Mouse (Mus musculus) limb, embryonic 11.5 days (tissue): ENCODE measurements at regions not wholly inside any gene's neighbourhood (a gene's known extent, or its start where the extent isn't known, plus 50 kb on each side); places are given as distances from the start of the nearest gene placed in this dataset.

Source experiments
- ATAC-seq: fragments of 200-750 bp; cut with Nextera tagmentation; 2 replicates; pipeline ENCODE4 v1.8.0; 2017; ENCODE audit warnings: low read depth; ENCODE audit not compliant: insufficient number of reproducible peaks, low FRiP score, low TSS enrichment
- DNase-seq: peaks from one replicate; pipeline ENCODE4 v3.0.0-alpha.2; 2015; ENCODE audit warnings: low spot score
- H3K27ac ChIP-seq: fragments of 300-500 bp; sonication (generic); replicated peaks from 2 replicates; pipeline ENCODE4 v1.5.1; 2014; ENCODE audit warnings: low read depth, mild to moderate bottlenecking, low read length
- H3K27me3 ChIP-seq: fragments of 300-500 bp; sonication (generic); 2 replicates; pipeline ENCODE4 v1.6.1; 2014; ENCODE audit warnings: mild to moderate bottlenecking, low read length, mixed read lengths; ENCODE audit not compliant: control insufficient read depth, insufficient read depth
- H3K36me3 ChIP-seq: fragments of 300-500 bp; sonication (generic); 2 replicates; pipeline ENCODE4 v1.6.1; 2014; ENCODE audit warnings: mild to moderate bottlenecking, low read length, moderate library complexity, mixed read lengths; ENCODE audit not compliant: control insufficient read depth, insufficient read depth
- H3K4me1 ChIP-seq: fragments of 300-500 bp; sonication (generic); 2 replicates; pipeline ENCODE4 v1.6.1; 2014; ENCODE audit warnings: low read length, mixed read lengths; ENCODE audit not compliant: control insufficient read depth, insufficient read depth
- H3K4me2 ChIP-seq: fragments of 300-500 bp; sonication (generic); 2 replicates; pipeline ENCODE4 v1.6.1; 2014; ENCODE audit warnings: low read depth, mild to moderate bottlenecking, moderate library complexity; ENCODE audit not compliant: severe bottlenecking
- H3K4me3 ChIP-seq: fragments of 300-500 bp; sonication (generic); 2 replicates; pipeline ENCODE4 v1.5.1; 2014; ENCODE audit warnings: low read depth, low read length
- H3K9ac ChIP-seq: fragments of 300-500 bp; sonication (generic); 2 replicates; pipeline ENCODE4 v1.6.1; 2014; ENCODE audit warnings: mild to moderate bottlenecking, low read length
- H3K9me3 ChIP-seq: fragments of 300-500 bp; sonication (generic); 2 replicates; pipeline ENCODE4 v1.6.1; 2016; ENCODE audit warnings: low read length; ENCODE audit not compliant: control insufficient read depth
- WGBS: fragments of 180-500 bp; shearing (Covaris S2); extraction: QIAGEN DNeasy Blood & Tissue Kit; methylation state at CpG from one replicate; pipeline ENCODE4 v1.1.7; 2014; 5-methylcytosine and 5-hydroxymethylcytosine counted together

DNA sequence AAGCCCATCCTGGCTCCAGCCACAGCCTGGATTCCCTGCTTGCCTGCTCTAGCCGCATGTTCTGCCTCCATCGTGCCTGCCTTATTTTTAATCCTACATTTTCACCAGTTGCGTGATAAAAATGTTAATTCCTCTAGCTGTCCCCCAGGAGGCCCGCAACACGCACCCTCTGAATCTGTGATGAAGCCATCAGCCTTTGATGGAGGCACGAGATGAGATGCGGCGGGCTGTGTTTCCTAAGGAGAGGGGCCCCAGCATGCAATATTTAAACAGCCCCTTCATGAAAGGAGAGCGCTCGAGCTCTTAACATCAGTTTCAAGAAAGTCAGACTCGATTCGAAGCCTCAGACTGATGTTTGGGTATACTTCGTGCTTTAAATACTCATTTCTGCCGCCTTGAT, 76.3 kb downstream of the Nptx2 start:
- Histone ChIP-seq H3K36me3 (no peaks in the 10 kb centered on the region), H3K27ac (no peak overlapping the region), H3K27me3 (no peaks in the 10 kb centered on the region), H3K9me3 (no peaks in the 10 kb centered on the region), H3K9ac (no peak overlapping the region), H3K4me3 (no peak overlapping the region), H3K4me2 (no peak overlapping the region), H3K4me1 (no peaks in the 10 kb centered on the region)
- ATAC-seq, result no peak
- no peak for DNase-seq
- WGBS, result 90% methylated on average over 14 of the region's 14 CpGs

DNA sequence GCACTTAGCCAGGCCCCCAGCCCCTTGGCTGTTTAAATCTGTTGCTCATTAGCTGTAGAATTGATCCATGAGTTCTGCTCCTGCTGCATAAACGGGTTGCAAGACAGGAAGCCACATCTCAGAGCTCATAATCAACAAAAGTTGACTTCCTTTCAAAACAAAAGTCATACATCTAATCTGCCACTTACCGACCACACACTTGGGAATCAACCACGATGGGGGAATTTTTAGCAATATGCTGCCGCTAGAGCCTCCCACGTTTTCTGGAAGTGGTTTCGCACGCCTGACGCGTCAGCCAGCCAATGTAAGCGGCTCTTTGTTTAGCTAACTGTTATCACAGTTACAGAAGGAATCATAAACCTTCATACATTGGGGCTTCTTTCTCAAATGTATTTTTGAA, 77.7 kb downstream of the Nptx2 start:
- no peak for ATAC-seq
- no peak overlapping the region for H3K27ac ChIP-seq
- 66% methylated on average over 10 of the region's 10 CpGs for WGBS

DNA sequence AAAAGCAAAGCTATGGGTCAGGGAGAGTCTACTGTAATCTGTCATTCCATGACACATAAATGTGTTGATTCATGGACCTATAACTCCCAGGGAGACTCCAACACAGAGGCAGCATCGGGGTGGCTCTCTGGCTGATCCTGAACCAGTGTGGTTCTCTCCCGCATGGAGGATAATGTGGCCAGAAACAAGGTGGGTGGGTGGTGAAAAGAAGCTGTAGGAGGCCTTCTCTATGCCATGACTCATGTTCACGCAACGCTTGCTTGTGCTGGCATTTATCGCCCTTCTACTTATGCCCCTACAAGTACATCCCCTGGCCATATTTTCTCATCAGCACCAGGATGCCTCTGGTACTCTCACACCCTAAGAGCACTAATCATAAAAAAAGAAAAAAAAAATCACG, 86.6 kb downstream of the Nptx2 start:
- no peaks in the 10 kb centered on the region for H3K9me3 ChIP-seq
- H3K27ac ChIP-seq, result no peak overlapping the region
- no peaks in the 10 kb centered on the region for H3K27me3 ChIP-seq
- H3K4me1 ChIP-seq, result no peaks in the 10 kb centered on the region
- H3K4me2 ChIP-seq, result no peak overlapping the region
- WGBS, result 83% methylated on average over 6 of the region's 6 CpGs
- no peak overlapping the region for H3K4me3 ChIP-seq
- ATAC-seq (no peak), DNase-seq (no peak)
- no peaks in the 10 kb centered on the region for H3K36me3 ChIP-seq
- no peak overlapping the region for H3K9ac ChIP-seq

More for the DNA sequence above, 77.7 kb downstream of the Nptx2 start:
- Histone ChIP-seq H3K4me1 (no peaks in the 10 kb centered on the region), H3K36me3 (no peaks in the 10 kb centered on the region), H3K4me2 (no peak overlapping the region), H3K4me3 (no peak overlapping the region), H3K9ac (no peak overlapping the region), H3K9me3 (no peaks in the 10 kb centered on the region), H3K27me3 (no peaks in the 10 kb centered on the region)
- no peak for DNase-seq

DNA sequence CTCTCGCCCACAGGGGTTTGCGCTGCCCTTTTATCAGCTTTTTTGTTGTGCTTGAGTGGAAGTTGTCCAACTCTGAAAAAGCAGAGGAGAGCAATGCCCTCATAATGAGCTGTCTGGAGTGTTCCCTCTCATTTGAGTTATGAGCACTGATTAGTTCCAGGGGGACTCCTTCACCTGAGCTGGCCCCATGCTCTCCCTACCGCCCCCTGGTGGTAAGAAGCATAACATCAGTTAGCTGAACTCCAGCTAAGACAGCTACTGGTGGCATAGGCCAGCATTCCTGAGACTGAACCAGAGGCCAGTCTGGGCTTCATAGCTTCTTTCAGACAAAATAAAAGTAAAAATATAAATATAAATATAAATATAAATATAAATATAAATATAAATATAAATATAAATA, 92.9 kb downstream of the Nptx2 start:
- no peak for ATAC-seq
- peak; percentile 49 for DNase-seq
- H3K9ac ChIP-seq, result no peak overlapping the region
- 0 out of 2 replicates have a peak, but pooled peaks cover 3% of the 10 kb centered on the region for H3K4me1 ChIP-seq
- 53% methylated on average over 3 of the region's 3 CpGs for WGBS
- H3K4me2 ChIP-seq, result no peak overlapping the region
- no peaks in the 10 kb centered on the region for H3K9me3 ChIP-seq
- H3K27ac ChIP-seq, result no peak overlapping the region
- no peaks in the 10 kb centered on the region for H3K27me3 ChIP-seq
- H3K36me3 ChIP-seq, result no peaks in the 10 kb centered on the region
- no peak overlapping the region for H3K4me3 ChIP-seq

DNA sequence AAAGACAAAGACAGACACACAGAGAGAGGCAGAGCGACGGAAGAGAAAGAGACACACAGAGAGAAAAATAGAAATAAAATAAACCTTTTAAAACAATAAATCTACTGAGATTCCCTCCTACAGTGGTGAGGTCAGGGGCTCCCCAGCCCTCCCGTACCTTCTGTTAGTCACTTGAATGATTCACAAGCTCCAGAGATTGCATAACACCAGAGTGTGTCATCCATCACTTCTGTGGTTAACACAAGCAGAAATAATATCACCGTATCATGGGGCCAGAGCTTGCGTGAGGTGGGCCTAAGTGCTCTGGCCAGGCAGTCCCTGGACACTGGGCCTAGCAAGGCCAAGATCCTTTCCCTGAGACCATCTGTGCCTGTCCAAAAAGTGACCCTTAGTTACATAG, 93.9 kb downstream of the Nptx2 start:
- no peaks in the 10 kb centered on the region for H3K36me3 ChIP-seq
- 0 out of 2 replicates have a peak, but pooled peaks cover 3% of the 10 kb centered on the region for H3K4me1 ChIP-seq
- no peak overlapping the region for H3K9ac ChIP-seq
- ATAC-seq (no peak), DNase-seq (no peak)
- H3K27me3 ChIP-seq, result no peaks in the 10 kb centered on the region
- 94% methylated on average over 5 of the region's 5 CpGs for WGBS
- no peak overlapping the region for H3K4me3 ChIP-seq
- H3K27ac ChIP-seq, result no peak overlapping the region
- no peak overlapping the region for H3K4me2 ChIP-seq
- no peaks in the 10 kb centered on the region for H3K9me3 ChIP-seq

DNA sequence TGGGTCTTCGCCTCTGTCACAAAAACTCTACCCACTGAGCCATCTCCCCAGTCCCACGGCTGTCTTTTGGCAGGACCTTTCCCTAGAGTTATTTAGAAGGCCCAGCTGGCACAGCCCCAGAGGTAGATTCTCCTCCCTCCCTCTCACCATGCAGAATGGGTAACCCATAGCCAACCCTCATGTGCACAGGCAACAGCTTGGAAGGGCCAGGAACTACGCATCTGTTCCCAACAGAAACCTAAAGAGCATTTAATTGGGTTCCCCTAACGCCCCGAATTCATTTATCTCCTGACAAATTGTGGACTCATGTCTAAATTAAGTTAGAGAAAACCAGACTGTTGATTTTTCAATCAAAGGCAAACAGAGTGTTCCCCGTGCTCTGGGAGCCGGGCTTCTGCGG, 97.1 kb downstream of the Nptx2 start:
- Histone ChIP-seq H3K4me1 (0 out of 2 replicates have a peak, but pooled peaks cover 3% of the 10 kb centered on the region), H3K27me3 (no peaks in the 10 kb centered on the region), H3K36me3 (no peaks in the 10 kb centered on the region), H3K4me3 (no peak overlapping the region), H3K27ac (no peak overlapping the region), H3K9ac (no peak overlapping the region), H3K4me2 (no peak overlapping the region), H3K9me3 (no peaks in the 10 kb centered on the region)
- DNase-seq, result no peak
- WGBS, result 68% methylated on average over 8 of the region's 8 CpGs
- ATAC-seq, result no peak

DNA sequence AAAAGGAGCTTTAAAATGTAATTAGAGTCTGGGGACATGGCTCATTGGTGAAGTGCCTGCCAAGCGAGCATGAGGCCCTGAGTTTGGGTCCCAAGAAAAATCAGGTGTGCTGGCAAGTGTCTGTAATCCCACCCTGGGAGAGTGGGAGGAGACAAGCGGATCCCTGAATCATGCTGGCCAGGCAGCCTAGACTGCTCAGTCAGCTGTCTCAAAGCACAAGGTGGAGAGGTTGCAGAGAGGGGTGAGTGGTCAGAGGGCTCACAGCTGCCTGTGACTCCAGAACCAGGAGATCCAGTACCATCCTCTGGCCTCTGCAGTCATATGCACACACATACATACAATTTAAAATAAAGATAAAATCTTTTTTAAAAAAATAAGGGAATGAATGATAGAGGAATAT, 97.7 kb downstream of the Nptx2 start:
- 30% methylated on average over 2 of the region's 2 CpGs for WGBS
- ATAC-seq, result no peak
- no peak overlapping the region for H3K9ac ChIP-seq
- H3K36me3 ChIP-seq, result no peaks in the 10 kb centered on the region
- H3K4me2 ChIP-seq, result no peak overlapping the region
- H3K9me3 ChIP-seq, result no peaks in the 10 kb centered on the region
- no peak overlapping the region for H3K27ac ChIP-seq
- DNase-seq, result no peak
- 0 out of 2 replicates have a peak, but pooled peaks cover 3% of the 10 kb centered on the region for H3K4me1 ChIP-seq
- no peaks in the 10 kb centered on the region for H3K27me3 ChIP-seq
- H3K4me3 ChIP-seq, result no peak overlapping the region

DNA sequence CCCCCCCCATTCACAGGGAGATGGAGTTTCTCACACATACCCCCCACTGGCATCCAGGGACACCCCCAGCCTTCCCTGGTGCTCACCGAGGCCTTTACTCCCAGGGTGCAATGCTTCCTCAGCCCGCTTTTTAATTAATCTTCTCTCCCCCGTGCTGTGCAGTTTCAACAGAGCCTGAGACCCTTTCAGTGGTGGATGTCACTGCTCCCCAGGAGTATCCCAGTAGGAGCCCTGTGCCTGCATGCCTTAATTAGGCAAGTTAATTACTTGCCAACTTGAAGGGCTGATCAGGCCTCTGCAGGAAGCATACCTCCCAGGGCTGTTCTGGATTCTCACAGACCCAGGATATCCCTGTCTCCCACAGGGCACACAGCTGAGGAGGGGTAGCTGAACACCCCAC, 99.7 kb downstream of the Nptx2 start:
- no peak for ATAC-seq
- WGBS, result 15% methylated on average over 3 of the region's 3 CpGs

DNA sequence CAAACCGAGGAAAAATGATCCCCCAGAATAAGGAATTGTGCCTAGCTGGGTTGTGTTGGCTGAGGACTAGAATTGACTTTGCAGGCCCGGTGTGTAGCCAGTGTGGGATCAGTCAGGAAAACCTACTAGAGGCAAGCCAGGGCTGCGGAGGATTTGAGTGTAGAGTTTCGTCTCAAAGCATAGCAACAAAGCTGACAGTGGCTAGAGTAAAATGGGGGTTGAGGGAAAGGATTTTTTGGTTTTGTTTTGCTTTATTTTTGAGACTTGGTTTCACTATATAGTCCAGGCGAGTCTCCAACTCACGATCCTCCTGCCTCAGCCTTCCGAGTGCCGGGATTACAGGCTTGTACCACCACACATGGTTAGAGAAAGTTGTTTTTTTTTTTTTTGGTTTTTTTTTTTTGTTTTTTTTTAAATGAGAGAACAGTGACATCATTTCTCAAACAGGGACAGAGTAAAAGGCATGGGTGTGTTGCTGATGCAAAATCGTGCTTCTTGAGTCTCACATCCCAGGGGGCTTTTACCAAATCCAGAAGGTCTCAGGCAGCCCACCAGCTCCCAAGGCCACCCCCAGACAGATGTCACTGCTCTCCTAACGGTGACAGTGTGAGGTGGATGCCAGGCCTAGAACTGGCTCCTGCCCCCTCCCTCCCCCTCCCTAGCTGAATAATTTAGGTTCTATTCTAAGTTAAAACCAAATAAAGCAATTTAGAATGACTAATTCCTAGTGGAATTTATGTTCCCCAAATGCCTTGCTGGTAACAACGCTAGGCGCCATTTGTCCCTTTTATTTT, 101.8 kb downstream of the Nptx2 start:
- DNase-seq, result no peak
- Histone ChIP-seq H3K9ac (no peak overlapping the region), H3K27ac (no peak overlapping the region), H3K9me3 (no peaks in the 10 kb centered on the region), H3K27me3 (no peaks in the 10 kb centered on the region), H3K4me1 (0 out of 2 replicates have a peak, but pooled peaks cover 3% of the 10 kb centered on the region), H3K36me3 (no peaks in the 10 kb centered on the region), H3K4me3 (no peak overlapping the region), H3K4me2 (no peak overlapping the region)
- no peak for ATAC-seq
- 79% methylated on average over 12 of the region's 12 CpGs for WGBS

More for the DNA sequence above, 99.7 kb downstream of the Nptx2 start:
- no peak overlapping the region for H3K27ac ChIP-seq
- no peak overlapping the region for H3K9ac ChIP-seq
- no peaks in the 10 kb centered on the region for H3K27me3 ChIP-seq
- H3K9me3 ChIP-seq, result no peaks in the 10 kb centered on the region
- H3K36me3 ChIP-seq, result no peaks in the 10 kb centered on the region
- H3K4me1 ChIP-seq, result 0 out of 2 replicates have a peak, but pooled peaks cover 3% of the 10 kb centered on the region
- no peak for DNase-seq
- no peak overlapping the region for H3K4me3 ChIP-seq
- no peak overlapping the region for H3K4me2 ChIP-seq
